Mouse (Mus musculus): ENCODE data around the gene Fgfr2.

DNA sequence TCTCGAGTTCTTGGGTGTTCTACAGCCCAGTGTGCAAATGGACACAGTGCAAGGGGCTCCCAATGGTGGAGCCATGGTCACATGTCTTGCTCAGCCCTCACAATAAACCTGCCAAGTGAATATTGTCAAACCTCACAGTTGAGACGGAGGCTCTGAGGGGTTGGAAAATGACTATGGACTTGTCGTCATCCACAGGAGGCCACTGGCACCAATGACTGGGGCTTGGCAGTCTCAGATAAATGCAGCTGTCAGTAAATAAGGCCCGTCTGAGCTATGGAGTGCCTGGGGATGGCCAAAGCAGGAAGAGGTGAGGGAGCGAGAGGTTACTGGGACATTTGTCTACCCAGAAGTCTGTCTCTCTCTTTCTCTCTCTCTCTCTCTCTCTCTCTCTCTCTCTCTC is 758.0 kb downstream of the Fgfr2 start:
- TF ChIP-seq CTCF (IDR thresholded peaks at IDR 0.05; ENCODE audit: control insufficient read depth, insufficient read depth, insufficient replicate concordance, low read depth, low read length) (no peak), POLR2A (IDR thresholded peaks at IDR 0.05; ENCODE audit: control insufficient read depth, low read depth, low read length) (no peak)
